Mouse (Mus musculus) liver, embryonic 11.5 days (tissue): ENCODE results near the gene Snrpd3. TPM values are rescaled to one million over a fixed set of nuclear protein-coding genes. Genes with fewer than 3 reads are reported as not detected.
A peak's percentile ranks its signal among the peaks of the same experiment; 100 is the strongest.
"Not testable (repeated sequence)": the region's sequence is repeated elsewhere in the genome, so short reads cannot be mapped to it uniquely, and the experiment has no call there.

Experiments
- ATAC-seq: fragments of 200-750 bp; cut with Nextera tagmentation; replicated peaks from 2 replicates; pipeline ENCODE4 v1.8.0; 2017; ENCODE audit warnings: moderate number of reproducible peaks, mild to moderate bottlenecking, moderate TSS enrichment, moderate library complexity; ENCODE audit not compliant: low FRiP score
- DNase-seq: peaks from one replicate; pipeline ENCODE4 v3.0.0-alpha.2; 2017; ENCODE audit warnings: low spot score
- H3K27ac ChIP-seq: fragments of 300-500 bp; sonication (generic); 2 replicates; pipeline ENCODE4 v1.5.1; 2014; ENCODE audit warnings: mild to moderate bottlenecking, low read depth, low read length, control low read depth
- H3K27me3 ChIP-seq: fragments of 300-500 bp; sonication (generic); replicated peaks from 2 replicates; pipeline ENCODE4 v1.6.1; 2014; ENCODE audit warnings: low read length, mixed read lengths; ENCODE audit not compliant: control insufficient read depth, insufficient read depth
- H3K36me3 ChIP-seq: fragments of 300-500 bp; sonication (generic); 2 replicates; pipeline ENCODE4 v1.6.1; 2014; ENCODE audit warnings: mild to moderate bottlenecking, low read length, moderate library complexity, mixed read lengths; ENCODE audit not compliant: control insufficient read depth, insufficient read depth
- H3K4me1 ChIP-seq: fragments of 300-500 bp; sonication (generic); replicated peaks from 2 replicates; pipeline ENCODE4 v1.6.1; 2014; ENCODE audit warnings: low read length, mixed read lengths; ENCODE audit not compliant: control insufficient read depth, insufficient read depth
- H3K4me2 ChIP-seq: fragments of 300-500 bp; sonication (generic); 2 replicates; pipeline ENCODE4 v1.6.1; 2014; ENCODE audit warnings: mild to moderate bottlenecking, control low read depth, moderate library complexity
- H3K4me3 ChIP-seq: fragments of 300-500 bp; sonication (generic); 2 replicates; pipeline ENCODE4 v1.5.1; 2014; ENCODE audit warnings: low read depth, low read length, control low read depth
- H3K9ac ChIP-seq: fragments of 300-500 bp; sonication (generic); 2 replicates; pipeline ENCODE4 v1.6.1; 2014; ENCODE audit warnings: low read depth, low read length, control low read depth
- H3K9me3 ChIP-seq: fragments of 300-500 bp; sonication (generic); 2 replicates; pipeline ENCODE4 v1.6.1; 2016; ENCODE audit warnings: low read length, inconsistent platforms, mixed read lengths; ENCODE audit not compliant: control insufficient read depth
- WGBS: fragments of 180-500 bp; shearing (Covaris S2); extraction: QIAGEN DNeasy Blood & Tissue Kit; methylation state at CpG from one replicate; pipeline ENCODE4 v1.1.7; 2014; 5-methylcytosine and 5-hydroxymethylcytosine counted together
- polyA plus RNA-seq: library from polyadenylated mRNA; unstranded; fragments of >200 nt; fragmentation: Nextera tagmentation; extraction: Ambion mirVana; gene quantifications from 2 replicates; pipeline ENCODE4 v1.2.1, GENCODE M21; 2014

Gene Snrpd3
- polyA plus RNA-seq, 1 experiment from 2014 or later = 328 TPM

DNA sequence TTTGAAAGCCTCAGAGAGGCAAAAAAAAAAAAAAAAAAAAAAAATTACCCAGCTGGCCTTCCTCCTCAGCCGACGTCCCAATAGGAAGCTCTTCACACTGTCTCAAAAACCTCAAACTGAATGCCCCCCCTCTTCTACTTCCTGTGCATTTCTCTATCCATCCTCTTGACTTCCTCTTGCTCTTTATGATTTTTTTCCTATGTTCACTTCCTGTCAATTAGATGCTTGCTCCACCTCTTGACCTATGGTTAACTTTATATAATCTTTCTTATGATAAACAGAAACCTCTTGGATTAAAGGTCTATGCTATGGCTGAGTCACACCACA lies 25.5 kb upstream of the Snrpd3 start:
- DNase-seq = no peak
- no peak overlapping the region for H3K27ac ChIP-seq
- WGBS = 39% methylated on average over 2 of the region's 2 CpGs
- no peaks in the 10 kb centered on the region for H3K36me3 ChIP-seq
- no peaks in the 10 kb centered on the region for H3K4me1 ChIP-seq
- no peak for ATAC-seq
- no peak overlapping the region for H3K4me3 ChIP-seq
- H3K9ac ChIP-seq = no peak overlapping the region
- H3K9me3 ChIP-seq = no peaks in the 10 kb centered on the region
- no peak overlapping the region for H3K4me2 ChIP-seq
- H3K27me3 ChIP-seq = no peaks in the 10 kb centered on the region

DNA sequence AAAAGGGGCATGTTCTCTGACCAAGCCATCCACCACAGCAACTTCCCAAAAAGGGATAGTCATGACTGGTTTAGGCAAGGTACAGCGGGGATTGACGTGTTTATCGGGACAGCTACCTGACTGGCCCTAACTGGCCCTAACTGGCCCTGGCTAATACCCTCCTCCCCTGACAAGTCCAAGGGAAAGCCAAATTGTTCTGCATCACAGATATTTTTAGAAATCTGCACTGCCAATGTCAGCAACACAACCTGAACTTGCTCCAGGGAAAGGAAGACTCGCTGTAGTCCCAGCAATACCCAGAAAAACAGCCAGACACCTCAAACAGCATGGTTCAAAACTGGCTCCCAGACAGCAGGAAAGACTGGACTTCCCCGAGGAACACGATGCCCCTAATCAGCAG lies 22.0 kb upstream of the Snrpd3 start:
- 50% methylated on average over 6 of the region's 6 CpGs for WGBS
- Histone ChIP-seq H3K9me3 (no peaks in the 10 kb centered on the region), H3K4me2 (no peak overlapping the region), H3K4me1 (peaks cover 6% of the 10 kb centered on the region; the same call in 1 of the 2 replicates), H3K27me3 (no peaks in the 10 kb centered on the region), H3K36me3 (no peaks in the 10 kb centered on the region), H3K9ac (no peak overlapping the region), H3K4me3 (no peak overlapping the region), H3K27ac (no peak overlapping the region)
- DNase-seq (no peak), ATAC-seq (no peak)

- Histone ChIP-seq H3K27me3 (no peaks in the 10 kb centered on the region), H3K27ac (no peak overlapping the region), H3K36me3 (no peaks in the 10 kb centered on the region), H3K9ac (no peak overlapping the region), H3K4me1 (peaks cover 10% of the 10 kb centered on the region; the same call in 1 of the 2 replicates), H3K4me2 (no peak overlapping the region), H3K4me3 (no peak overlapping the region), H3K9me3 (no peaks in the 10 kb centered on the region)
- ATAC-seq = no peak
- no peak for DNase-seq
Measured at GRCm38 (mm10) chr10:75495921-75496320, 21.4 kb upstream of the Snrpd3 start.

- H3K4me3 ChIP-seq, H3K4me1 ChIP-seq, H3K9ac ChIP-seq, DNase-seq, H3K27ac ChIP-seq, H3K9me3 ChIP-seq, H3K27me3 ChIP-seq, ATAC-seq, H3K36me3 ChIP-seq, H3K4me2 ChIP-seq: not testable (repeated sequence)
- 70% methylated on average over 7 of the region's 7 CpGs for WGBS
Measured at GRCm38 (mm10) chr10:75499214-75499613, 18.1 kb upstream of the Snrpd3 start.

DNA sequence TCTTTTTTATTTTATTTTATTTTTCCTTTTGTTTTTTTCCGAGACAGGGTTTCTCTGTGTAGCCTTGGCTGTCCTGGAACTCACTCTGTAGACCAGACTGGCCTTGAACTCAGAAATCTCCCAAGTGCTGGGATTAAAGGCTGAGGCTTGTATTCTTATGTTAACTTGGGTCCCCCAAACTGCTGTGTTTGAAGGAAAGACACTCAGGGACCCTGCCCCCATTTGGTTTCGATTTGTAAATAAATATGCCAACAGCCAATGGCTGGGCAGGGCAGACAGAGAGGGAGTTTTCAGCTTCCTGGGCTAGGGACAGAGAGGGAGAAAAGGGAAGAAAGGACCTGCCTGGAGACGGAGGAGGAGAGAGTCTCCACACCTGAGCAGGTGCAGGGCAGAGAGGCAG lies 17.6 kb upstream of the Snrpd3 start:
- H3K27ac ChIP-seq = no peak overlapping the region

GRCm38 (mm10) chr10:75500345-75500744 lies 17.0 kb upstream of the Snrpd3 start:
- H3K36me3 ChIP-seq = no peaks in the 10 kb centered on the region
- H3K4me1 ChIP-seq = peaks cover 15% of the 10 kb centered on the region; the same call in 1 of the 2 replicates
- H3K4me2 ChIP-seq = peak overlapping the region; percentile 21
- WGBS = 52% methylated on average over 7 of the region's 7 CpGs
- H3K9me3 ChIP-seq = no peaks in the 10 kb centered on the region; the same call in 1 of the 2 replicates
- no peak overlapping the region for H3K4me3 ChIP-seq
- DNase-seq (no peak), ATAC-seq (peak; percentile 79)
- H3K27me3 ChIP-seq = no peaks in the 10 kb centered on the region
- no peak overlapping the region for H3K9ac ChIP-seq
- H3K27ac ChIP-seq = no peak overlapping the region

More for the DNA sequence above, 17.6 kb upstream of the Snrpd3 start:
- no peak for ATAC-seq
- no peak for DNase-seq
- H3K27me3 ChIP-seq = no peaks in the 10 kb centered on the region
- 55% methylated on average over 3 of the region's 3 CpGs for WGBS
- peak overlapping the region; percentile 21 for H3K4me2 ChIP-seq
- H3K9me3 ChIP-seq = no peaks in the 10 kb centered on the region; the same call in 1 of the 2 replicates
- no peak overlapping the region for H3K9ac ChIP-seq
- H3K4me3 ChIP-seq = no peak overlapping the region
- H3K4me1 ChIP-seq = peaks cover 10% of the 10 kb centered on the region; the same call in 1 of the 2 replicates
- no peaks in the 10 kb centered on the region for H3K36me3 ChIP-seq

DNA sequence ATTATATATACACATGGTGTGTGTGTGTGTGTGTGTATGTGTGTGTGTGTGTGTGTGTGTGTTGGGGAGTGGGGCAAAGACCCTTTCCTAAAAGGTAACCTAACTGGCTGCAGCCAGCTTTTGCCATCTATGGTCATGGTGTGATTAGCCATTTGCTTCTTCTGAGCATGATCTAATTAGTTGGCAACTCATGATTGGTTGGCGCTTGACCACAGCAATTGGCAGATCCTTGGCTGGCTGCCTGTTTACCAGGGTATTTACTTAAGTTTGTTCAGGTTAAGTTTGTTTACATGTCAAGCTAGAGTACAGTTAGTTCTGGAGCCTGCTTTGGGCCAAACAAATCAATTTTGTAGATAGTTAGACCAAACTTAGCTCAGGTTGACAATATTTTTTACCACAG lies 15.7 kb upstream of the Snrpd3 start:
- Histone ChIP-seq H3K9me3 (no peaks in the 10 kb centered on the region; the same call in 1 of the 2 replicates), H3K9ac (no peak overlapping the region), H3K4me3 (no peak overlapping the region), H3K27ac (no peak overlapping the region), H3K4me1 (peaks cover 16% of the 10 kb centered on the region; the same call in 1 of the 2 replicates), H3K4me2 (no peak overlapping the region), H3K27me3 (no peaks in the 10 kb centered on the region), H3K36me3 (peaks cover 2% of the 10 kb centered on the region; the same call in 1 of the 2 replicates)
- DNase-seq (no peak), ATAC-seq (no peak)
- 94% methylated on average over 1 of the region's 1 CpGs for WGBS

- Histone ChIP-seq H3K9me3 (no peaks in the 10 kb centered on the region; the same call in 1 of the 2 replicates), H3K27ac (no peak overlapping the region), H3K27me3 (no peaks in the 10 kb centered on the region), H3K4me1 (peaks cover 16% of the 10 kb centered on the region; the same call in 1 of the 2 replicates), H3K36me3 (peaks cover 17% of the 10 kb centered on the region), H3K4me2 (no peak overlapping the region), H3K9ac (no peak overlapping the region), H3K4me3 (no peak overlapping the region)
- ATAC-seq = no peak
- 82% methylated on average over 7 of the region's 7 CpGs for WGBS
- DNase-seq = no peak
Measured at GRCm38 (mm10) chr10:75503692-75504091, 13.7 kb upstream of the Snrpd3 start.

GRCm38 (mm10) chr10:75504234-75505129 lies 12.9 kb upstream of the Snrpd3 start:
- Histone ChIP-seq H3K27me3 (no peaks in the 10 kb centered on the region), H3K4me2 (no peak overlapping the region), H3K9me3 (no peaks in the 10 kb centered on the region; the same call in 1 of the 2 replicates), H3K9ac (no peak overlapping the region), H3K27ac (no peak overlapping the region; the same call in 1 of the 2 replicates), H3K36me3 (peaks cover 25% of the 10 kb centered on the region), H3K4me3 (no peak overlapping the region), H3K4me1 (peaks cover 16% of the 10 kb centered on the region; the same call in 1 of the 2 replicates)
- no peak for ATAC-seq
- WGBS = 60% methylated on average over 8 of the region's 8 CpGs
- no peak for DNase-seq
